Mouse (Mus musculus): ENCODE results near the gene Gspt1.

DNA sequence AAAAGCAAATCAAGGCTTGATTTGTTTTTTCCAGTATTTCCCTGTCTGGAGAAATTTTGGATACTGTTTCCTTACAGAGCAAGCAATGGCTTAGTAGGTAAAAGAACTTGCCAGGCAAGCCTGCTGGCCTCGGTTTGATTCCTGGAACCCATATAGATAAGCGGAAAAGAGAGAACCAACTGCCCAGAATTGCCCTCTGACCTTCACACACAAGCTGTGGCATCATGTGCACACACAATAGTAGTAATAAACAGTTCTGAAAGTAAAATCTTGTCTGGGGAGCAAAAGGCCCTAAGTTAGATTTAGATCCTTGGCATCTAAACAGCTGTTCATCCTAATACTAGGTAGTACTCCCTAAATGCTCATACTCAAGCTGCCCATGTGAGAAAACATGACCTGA is 6.3 kb downstream of the Gspt1 start:
- TF ChIP-seq CTCF (IDR thresholded peaks at IDR 0.05; ENCODE audit: low read depth), result no peak
- no peak for TF ChIP-seq EP300 (IDR thresholded peaks at IDR 0.05; ENCODE audit: low read depth)

All from heart, postnatal 0 days (tissue).